Mouse (Mus musculus): ENCODE measurements around the gene Gm20388. TPM values are rescaled to one million over a fixed set of nuclear protein-coding genes. Genes with fewer than 3 reads are reported as not detected.

Gm20388 gene
- total and polyA plus RNA-seq, 2 experiments from 2014 or later, result 17.3 TPM; not detected in 1

DNA sequence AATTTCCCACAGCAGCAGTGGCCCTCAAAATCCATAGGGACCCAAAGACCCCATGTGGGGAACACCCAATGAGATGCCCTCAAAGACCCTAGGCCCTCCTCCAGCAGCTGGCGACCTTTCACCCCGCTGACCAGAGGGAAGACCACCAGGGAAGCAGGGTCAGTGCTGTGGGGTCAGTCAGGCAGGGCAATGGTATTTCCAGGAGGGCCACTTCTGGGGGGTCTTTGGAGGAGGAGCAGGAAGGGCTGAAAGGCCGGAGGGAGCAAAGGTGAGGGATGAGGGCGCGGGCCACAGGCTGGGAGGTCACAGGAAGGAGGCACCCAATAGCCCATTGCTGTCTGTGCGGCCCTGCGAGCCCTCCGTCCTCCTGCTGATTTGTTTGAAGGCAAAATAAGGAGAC is 1539.6 kb downstream of the Gm20388 start:
- peaks cover 10% of the 10 kb centered on the region for H3K4me1 ChIP-seq (ENCODE audit: control insufficient read depth, insufficient read depth)
- H3K9ac ChIP-seq (replicated peaks; ENCODE audit: low read depth, low read length), result no peak overlapping the region
- ATAC-seq (ENCODE audit: insufficient read depth, low read depth), result no peak
- H3K4me3 ChIP-seq (ENCODE audit: low read depth, low read length), result no peak overlapping the region
- no peak overlapping the region for H3K4me2 ChIP-seq (ENCODE audit: low read depth, low read length)
- H3K36me3 ChIP-seq (replicated peaks; ENCODE audit: control insufficient read depth, insufficient read depth, low read length), result no peaks in the 10 kb centered on the region
- H3K27ac ChIP-seq (ENCODE audit: low read depth), result no peak overlapping the region
- no peak for DNase-seq (ENCODE audit: low spot score)
- 80% methylated on average over 8 of the region's 8 CpGs for WGBS
- no peaks in the 10 kb centered on the region for H3K27me3 ChIP-seq (ENCODE audit: control insufficient read depth, insufficient read depth, low read length)
- no peaks in the 10 kb centered on the region for H3K9me3 ChIP-seq (replicated peaks; ENCODE audit: control insufficient read depth, low read length)
- TF ChIP-seq CTCF (IDR thresholded peaks at IDR 0.05; ENCODE audit: low read depth) (no peak), EP300 (IDR thresholded peaks at IDR 0.05; ENCODE audit: low read depth) (no peak)

DNA sequence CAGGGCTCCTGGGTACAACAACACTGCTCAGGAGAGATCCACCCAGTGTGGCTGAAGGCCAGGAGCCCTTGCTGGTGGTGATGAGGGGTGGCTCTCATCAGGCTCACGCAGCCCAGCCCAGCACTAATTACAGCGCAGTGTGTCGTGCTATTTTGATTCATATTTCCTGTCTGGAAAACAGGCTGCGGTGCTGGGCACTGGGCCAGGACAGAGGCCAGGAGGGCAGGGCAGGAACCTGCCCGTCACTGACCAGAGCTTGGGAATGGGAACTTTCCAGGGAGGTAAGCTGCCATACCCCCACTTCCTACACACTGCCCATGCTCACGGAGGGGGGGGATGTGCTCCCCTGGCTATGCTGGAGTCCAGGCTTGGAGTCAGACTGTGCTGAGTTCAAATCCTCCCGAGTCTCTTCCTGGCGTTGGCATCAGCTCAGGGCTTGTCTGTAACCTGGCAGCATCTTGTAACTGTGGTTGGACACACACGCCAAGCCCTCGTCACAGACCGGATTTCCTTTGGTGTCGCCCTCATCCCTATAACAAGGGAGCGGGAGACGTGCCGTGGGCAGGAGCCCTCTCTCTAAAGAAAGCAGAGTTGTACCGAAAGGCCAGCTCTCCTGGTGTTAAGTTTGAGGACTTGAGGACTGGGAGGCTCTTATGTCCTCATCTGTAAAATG is 1540.9 kb downstream of the Gm20388 start:
- peak; percentile 82 for ATAC-seq (ENCODE audit: insufficient read depth, low read depth)
- TF ChIP-seq EP300 (IDR thresholded peaks at IDR 0.05; ENCODE audit: low read depth) (peak; percentile 51; the same call in 1 of the 2 replicates), CTCF (IDR thresholded peaks at IDR 0.05; ENCODE audit: low read depth) (no peak)
- no peak overlapping the region for H3K9ac ChIP-seq (replicated peaks; ENCODE audit: low read depth, low read length)
- no peaks in the 10 kb centered on the region for H3K9me3 ChIP-seq (replicated peaks; ENCODE audit: control insufficient read depth, low read length)
- 0 out of 2 replicates have a peak overlapping the region, but pooled peaks have one; percentile 18 for H3K27ac ChIP-seq (ENCODE audit: low read depth)
- no peaks in the 10 kb centered on the region for H3K36me3 ChIP-seq (replicated peaks; ENCODE audit: control insufficient read depth, insufficient read depth, low read length)
- peak; percentile 65 for DNase-seq (ENCODE audit: low spot score)
- no peaks in the 10 kb centered on the region for H3K27me3 ChIP-seq (ENCODE audit: control insufficient read depth, insufficient read depth, low read length)
- no peak overlapping the region for H3K4me2 ChIP-seq (ENCODE audit: low read depth, low read length)
- H3K4me3 ChIP-seq (ENCODE audit: low read depth, low read length), result no peak overlapping the region
- H3K4me1 ChIP-seq (ENCODE audit: control insufficient read depth, insufficient read depth), result peaks cover 10% of the 10 kb centered on the region
- WGBS, result 39% methylated on average over 16 of the region's 16 CpGs

DNA sequence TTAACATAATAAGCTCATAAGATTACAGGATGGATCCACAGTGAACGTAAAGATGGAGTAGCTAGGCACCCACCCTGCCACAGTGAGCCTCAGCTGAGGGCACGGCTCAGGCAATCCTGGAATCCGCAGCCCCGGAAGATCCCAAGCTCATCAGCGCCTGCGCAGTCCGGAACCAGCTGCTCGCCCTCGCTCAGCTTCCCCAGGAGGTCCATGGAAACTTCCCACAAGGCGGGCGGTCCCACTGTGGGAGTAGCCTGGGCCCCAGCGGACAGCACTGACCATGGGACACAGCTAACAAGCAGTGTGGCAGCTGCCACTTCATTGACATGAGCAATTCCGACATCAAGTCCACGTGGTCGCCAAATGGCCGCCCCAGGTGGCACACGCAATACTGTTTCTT is 1544.1 kb downstream of the Gm20388 start:
- Histone ChIP-seq H3K36me3 (replicated peaks; ENCODE audit: control insufficient read depth, insufficient read depth, low read length) (no peaks in the 10 kb centered on the region), H3K27me3 (ENCODE audit: control insufficient read depth, insufficient read depth, low read length) (no peaks in the 10 kb centered on the region), H3K4me2 (ENCODE audit: low read depth, low read length) (no peak overlapping the region), H3K9ac (replicated peaks; ENCODE audit: low read depth, low read length) (no peak overlapping the region), H3K9me3 (replicated peaks; ENCODE audit: control insufficient read depth, low read length) (no peaks in the 10 kb centered on the region), H3K27ac (ENCODE audit: low read depth) (no peak overlapping the region), H3K4me3 (ENCODE audit: low read depth, low read length) (no peak overlapping the region), H3K4me1 (ENCODE audit: control insufficient read depth, insufficient read depth) (peaks cover 4% of the 10 kb centered on the region)
- WGBS, result 89% methylated on average over 17 of the region's 17 CpGs
- DNase-seq (ENCODE audit: low spot score) (no peak), ATAC-seq (ENCODE audit: insufficient read depth, low read depth) (no peak)
- TF ChIP-seq EP300 (IDR thresholded peaks at IDR 0.05; ENCODE audit: low read depth), result no peak
- no peak for TF ChIP-seq CTCF (IDR thresholded peaks at IDR 0.05; ENCODE audit: low read depth)

DNA sequence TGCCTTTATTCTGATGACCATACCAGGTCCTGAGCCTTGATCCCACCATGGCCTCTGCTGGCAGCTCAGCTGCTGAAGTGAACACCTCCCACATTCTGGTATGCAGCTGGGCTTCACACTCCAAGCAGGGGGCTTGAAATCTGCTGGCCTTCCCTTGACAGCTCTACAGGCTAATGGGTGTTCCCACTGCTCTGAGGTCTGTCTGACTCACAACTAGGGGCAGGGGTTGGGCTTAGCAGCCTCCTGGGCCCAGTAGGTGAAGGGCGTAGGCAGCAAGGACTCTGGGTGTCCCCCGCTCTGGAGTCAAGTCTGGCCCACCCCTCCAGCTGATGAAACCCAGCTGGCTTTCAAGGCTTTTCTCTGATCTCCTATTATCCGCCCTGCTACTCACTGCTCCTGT is 1550.6 kb downstream of the Gm20388 start:
- Histone ChIP-seq H3K27me3 (ENCODE audit: control insufficient read depth, insufficient read depth, low read length) (no peaks in the 10 kb centered on the region), H3K4me2 (ENCODE audit: low read depth, low read length) (no peak overlapping the region), H3K9me3 (replicated peaks; ENCODE audit: control insufficient read depth, low read length) (no peaks in the 10 kb centered on the region), H3K9ac (replicated peaks; ENCODE audit: low read depth, low read length) (no peak overlapping the region), H3K4me1 (ENCODE audit: control insufficient read depth, insufficient read depth) (no peaks in the 10 kb centered on the region), H3K4me3 (ENCODE audit: low read depth, low read length) (no peak overlapping the region), H3K27ac (ENCODE audit: low read depth) (no peak overlapping the region), H3K36me3 (replicated peaks; ENCODE audit: control insufficient read depth, insufficient read depth, low read length) (no peaks in the 10 kb centered on the region)
- DNase-seq (ENCODE audit: low spot score) (no peak), ATAC-seq (ENCODE audit: insufficient read depth, low read depth) (no peak)
- TF ChIP-seq CTCF (IDR thresholded peaks at IDR 0.05; ENCODE audit: low read depth) (no peak), EP300 (IDR thresholded peaks at IDR 0.05; ENCODE audit: low read depth) (no peak)
- 63% methylated on average over 3 of the region's 3 CpGs for WGBS

DNA sequence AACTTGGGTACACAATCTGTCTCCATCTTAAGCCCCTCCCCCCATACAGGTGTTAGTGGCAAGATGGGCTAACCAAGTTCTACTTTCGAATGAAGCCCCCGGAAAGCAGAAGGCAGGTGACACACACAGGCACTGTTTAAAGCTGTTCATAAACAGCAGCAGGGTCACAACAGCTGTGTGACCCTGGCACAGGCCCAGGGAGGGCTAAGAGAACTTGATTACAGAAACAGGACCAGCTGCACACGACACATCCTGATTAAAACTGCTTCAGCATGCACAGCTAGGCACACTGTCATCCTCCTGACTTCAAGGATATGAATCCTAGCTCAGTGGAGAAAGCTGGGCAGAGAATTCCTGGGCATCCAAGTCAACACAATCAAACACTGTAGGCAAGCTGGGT is 1551.5 kb downstream of the Gm20388 start:
- Histone ChIP-seq H3K4me3 (ENCODE audit: low read depth, low read length) (no peak overlapping the region), H3K27me3 (ENCODE audit: control insufficient read depth, insufficient read depth, low read length) (no peaks in the 10 kb centered on the region), H3K36me3 (replicated peaks; ENCODE audit: control insufficient read depth, insufficient read depth, low read length) (no peaks in the 10 kb centered on the region), H3K9ac (replicated peaks; ENCODE audit: low read depth, low read length) (no peak overlapping the region), H3K4me1 (ENCODE audit: control insufficient read depth, insufficient read depth) (no peaks in the 10 kb centered on the region), H3K4me2 (ENCODE audit: low read depth, low read length) (no peak overlapping the region), H3K9me3 (replicated peaks; ENCODE audit: control insufficient read depth, low read length) (no peaks in the 10 kb centered on the region), H3K27ac (ENCODE audit: low read depth) (no peak overlapping the region)
- TF ChIP-seq CTCF (IDR thresholded peaks at IDR 0.05; ENCODE audit: low read depth) (no peak), EP300 (IDR thresholded peaks at IDR 0.05; ENCODE audit: low read depth) (no peak)
- DNase-seq (ENCODE audit: low spot score) (no peak), ATAC-seq (ENCODE audit: insufficient read depth, low read depth) (no peak)
- WGBS, result 52% methylated on average over 3 of the region's 3 CpGs
